In genomic region chr17:50211816-50212215, GRCm38 (mm10) we compare ENCODE assay signal across 21 mouse cellular contexts. TPM values are rescaled to one million over a fixed set of nuclear protein-coding genes. Genes with fewer than 3 reads are reported as not detected.
DNase-seq lines count a peak whose midpoint lies in the region.
"Had no signal": no experiment of that assay in that cellular context is flagged by ENCODE, and none has a peak within 500 bp of the region (broad histone marks: within the 10 kb centered on the region; RNA-seq: fewer than 3 reads in every experiment).

No protein-coding gene starts in this region.

- no peak overlapping the region for H3K27ac ChIP-seq in embryonic facial prominence, embryonic 10.5 days (replicated peaks)
- H3K27ac ChIP-seq: embryonic facial prominence, embryonic 13.5 days; embryonic facial prominence, embryonic 15.5 days; forebrain, embryonic 10.5 days; forebrain, embryonic 12.5 days; gastrocnemius, adult 2 months had no signal

- no peaks in the 10 kb centered on the region for H3K4me1 ChIP-seq in embryonic facial prominence, embryonic 10.5 days
- H3K4me1 ChIP-seq: embryonic facial prominence, embryonic 13.5 days; embryonic facial prominence, embryonic 15.5 days; forebrain, embryonic 10.5 days; forebrain, embryonic 12.5 days had no signal

- H3K36me3 ChIP-seq in embryonic facial prominence, embryonic 10.5 days (replicated peaks): no peaks in the 10 kb centered on the region
- H3K36me3 ChIP-seq: embryonic facial prominence, embryonic 13.5 days; embryonic facial prominence, embryonic 15.5 days; forebrain, embryonic 10.5 days; forebrain, embryonic 12.5 days; G1E had no signal

- no peaks in the 10 kb centered on the region for H3K27me3 ChIP-seq in embryonic facial prominence, embryonic 10.5 days (replicated peaks; ENCODE audit: low read depth, poor library complexity, severe bottlenecking)
- H3K27me3 ChIP-seq: CH12.LX; embryonic facial prominence, embryonic 13.5 days; embryonic facial prominence, embryonic 15.5 days; forebrain, embryonic 12.5 days had no signal

- H3K4me3 ChIP-seq in embryonic facial prominence, embryonic 10.5 days: no peak overlapping the region
- H3K4me3 ChIP-seq: embryonic facial prominence, embryonic 13.5 days; embryonic facial prominence, embryonic 15.5 days; erythroblast, embryonic 14.5 days; forebrain, embryonic 10.5 days; forebrain, embryonic 12.5 days; gastrocnemius, adult 2 months had no signal

- H3K9me3 ChIP-seq in embryonic facial prominence, embryonic 10.5 days: no peaks in the 10 kb centered on the region
- H3K9me3 ChIP-seq: embryonic facial prominence, embryonic 13.5 days; embryonic facial prominence, embryonic 15.5 days; forebrain, embryonic 10.5 days; forebrain, embryonic 12.5 days had no signal

- 94% methylated on average over 7 of the region's 7 CpGs for WGBS in embryonic facial prominence, embryonic 10.5 days

- peak; percentile 64 for DNase-seq in adrenal gland, adult 2 months
- no peak for DNase-seq in adrenal gland, adult 18-20 months (ENCODE audit: low spot score in 2 of 2)
- DNase-seq in 416B (ENCODE audit: low read depth): peak; percentile 48
- DNase-seq in adrenal gland, postnatal 10 days: peak; percentile 25
- peak; percentile 45 to 51 for DNase-seq in adrenal gland, postnatal 36 days
- no peak for DNase-seq in embryonic facial prominence, embryonic 10.5 days (ENCODE audit: low spot score)
- no peak for DNase-seq in lung, postnatal 10 days
- DNase-seq: B cell, adult 2 months; cerebellum, adult 11 months; cerebellum, adult 18-20 months; cerebellum, adult 8-10 months; cerebellum, adult 9-11 months; cerebellum, postnatal 14 days; gastrocnemius, adult 2 months had no signal

RNA-seq across cellular contexts. Expression of gene Rftn1, which starts 21.3 kb away (rescaled TPM):
- 10 to 100 TPM in 1 of 2 experiments, 1 to 10 TPM in 1; 9.1 to 12.0 TPM for total RNA-seq in adrenal gland, adult 2 months (2021)
- polyA plus RNA-seq in adrenal gland, adult 2 months (2012; rRNA removed): 26.8 and 32.2 TPM in 2 replicates
- 10 to 100 TPM in 1 of 2 experiments, 1 to 10 TPM in 1; 9.7 to 11.5 TPM for total RNA-seq in adrenal gland, adult 18-20 months (2021)
- 10 to 100 TPM; 16.3 to 22.7 TPM for total RNA-seq in adrenal gland, postnatal 10 days (2021)
- total RNA-seq in adrenal gland, postnatal 36 days (2021): 1 to 10 TPM; 7.3 to 9.9 TPM
- 4.4 and 6.6 TPM in 2 replicates for polyA plus RNA-seq in embryonic facial prominence, embryonic 10.5 days (2016; fragmentation: Nextera tagmentation; extraction: Ambion mirVana)
- total RNA-seq: G1E had no signal
- polyA plus RNA-seq: G1E had no signal

Comparison
In these comparisons a context has a peak if more than half of its experiments do, and no peak if none do; other contexts are left out.
1. DNase-seq: peak in adrenal gland, adult 2 months (single experiment), 416B (single experiment), adrenal gland, postnatal 10 days (single experiment) and adrenal gland, postnatal 36 days (2 of 2); none in adrenal gland, adult 18-20 months (0 of 2), embryonic facial prominence, embryonic 10.5 days (single experiment) and lung, postnatal 10 days (single experiment).